Mouse (Mus musculus) bone marrow, adult 2 months (tissue): ENCODE results near the gene Foxn3. TPM values are rescaled to one million over a fixed set of nuclear protein-coding genes. Genes with fewer than 3 reads are reported as not detected.
A peak's percentile ranks its signal among the peaks of the same experiment; 100 is the strongest.

Experiments used
- H3K27ac ChIP-seq: fragments of 200-500 bp; 2 replicates; pipeline ENCODE4 v1.5.1; 2012; ENCODE audit warnings: low read depth, mild to moderate bottlenecking, control low read depth, inconsistent platforms, low read length; ENCODE audit not compliant: control insufficient read depth, poor library complexity, insufficient read depth
- H3K4me1 ChIP-seq: fragments of 200-500 bp; 2 replicates; pipeline ENCODE4 v1.6.1; 2011; ENCODE audit warnings: low read length; ENCODE audit not compliant: control insufficient read depth, insufficient read depth
- H3K4me3 ChIP-seq: fragments of 200-500 bp; replicated peaks from 2 replicates; pipeline ENCODE3; 2011; ENCODE audit warnings: mild to moderate bottlenecking, low read depth, low read length, control low read depth; ENCODE audit not compliant: control insufficient read depth
- CTCF ChIP-seq: fragments of 200-500 bp; IDR thresholded peaks from 2 replicates; pipeline ENCODE4 v1.5.1; 2011; ENCODE audit warnings: low read length, control low read depth; ENCODE audit not compliant: control insufficient read depth, insufficient read depth
- POLR2A ChIP-seq: fragments of 200-500 bp; IDR thresholded peaks from 2 replicates; pipeline ENCODE4 v1.6.1; 2011; ENCODE audit warnings: low read depth, mild to moderate bottlenecking, control low read depth, low read length, borderline replicate concordance; ENCODE audit not compliant: control insufficient read depth
- WGBS: fragments of 180-500 bp; shearing (Covaris S2); methylation state at CpG from one replicate; pipeline ENCODE4 v1.1.7; 2018; 5-methylcytosine and 5-hydroxymethylcytosine counted together
- polyA plus RNA-seq: library from polyadenylated mRNA; stranded (reverse); fragments of >200 nt; gene quantifications from 2 replicates; pipeline ENCODE4 v1.2.4, GENCODE M21; 2011; ENCODE audit warnings: low replicate concordance; ENCODE audit not compliant: missing spikeins, insufficient read depth, insufficient read length

Foxn3 gene
- polyA plus RNA-seq, 1 experiment: 23.7 TPM

DNA sequence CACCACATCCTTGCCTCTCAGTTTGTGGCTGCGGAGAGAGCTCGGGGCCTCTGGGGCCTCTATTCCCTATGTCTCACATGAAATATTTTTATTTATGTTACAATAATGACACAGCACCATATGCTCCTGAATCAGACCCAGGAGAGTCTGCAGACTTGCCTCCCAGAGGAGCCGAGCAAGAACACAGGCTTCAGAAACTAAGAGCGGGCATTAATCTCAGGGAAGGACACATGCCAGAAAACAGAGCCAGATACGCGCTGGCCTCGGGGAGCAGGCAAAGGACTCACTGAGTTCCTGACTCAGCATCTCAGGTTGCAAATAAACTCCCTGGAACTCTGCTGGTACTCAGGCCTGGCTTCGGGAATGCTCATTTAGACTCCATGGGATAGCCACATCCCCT, 403.3 kb downstream of the Foxn3 start:
- 88% methylated on average over 8 of the region's 8 CpGs for WGBS
- TF ChIP-seq CTCF (no peak), POLR2A (no peak)
- Histone ChIP-seq H3K27ac (no peak overlapping the region), H3K4me3 (no peak overlapping the region), H3K4me1 (no peaks in the 10 kb centered on the region; the same call in 1 of the 2 replicates)

DNA sequence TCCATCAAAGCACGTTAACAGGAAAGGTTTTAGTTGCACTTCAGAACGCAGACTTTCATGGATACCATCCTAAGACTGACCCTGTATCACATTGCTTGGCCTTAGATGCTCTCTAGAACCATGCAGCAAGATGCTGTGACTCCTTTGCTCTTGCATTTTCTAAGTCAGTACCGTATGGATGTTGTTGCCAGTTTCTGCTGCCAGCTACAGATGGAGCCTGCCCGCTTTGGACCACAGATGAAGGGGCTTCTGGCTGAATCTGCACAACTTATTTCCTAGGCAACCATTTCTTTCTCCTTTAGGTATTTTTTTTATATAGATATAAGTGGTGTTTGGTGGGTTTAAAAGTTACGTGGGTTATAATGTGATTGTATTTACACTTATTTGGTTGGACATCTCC, 407.5 kb downstream of the Foxn3 start:
- H3K27ac ChIP-seq: no peak overlapping the region
- no peak overlapping the region for H3K4me3 ChIP-seq
- TF ChIP-seq CTCF: no peak
- no peak for TF ChIP-seq POLR2A
- WGBS: 83% methylated on average over 5 of the region's 5 CpGs
- no peaks in the 10 kb centered on the region for H3K4me1 ChIP-seq

DNA sequence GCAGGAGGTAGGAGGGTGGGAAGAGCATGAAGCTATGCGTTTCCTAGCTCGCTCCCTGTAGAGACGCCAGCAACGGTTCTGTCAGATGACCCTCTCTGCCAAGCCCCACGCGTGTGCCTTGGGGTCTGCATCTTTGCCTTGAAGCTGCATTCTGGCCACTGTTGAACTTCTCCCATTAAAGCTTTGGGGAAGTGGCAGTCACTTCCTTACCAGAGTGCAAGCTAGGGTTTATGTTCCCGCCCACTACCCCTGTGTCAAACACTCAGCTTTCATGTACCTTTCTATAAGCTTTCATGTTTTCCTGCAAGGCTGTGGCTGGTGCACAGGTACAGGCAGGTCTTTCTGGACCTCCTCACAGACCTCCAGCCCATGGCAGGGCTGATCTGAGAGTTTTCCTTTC, 409.2 kb downstream of the Foxn3 start:
- H3K4me3 ChIP-seq: no peak overlapping the region
- TF ChIP-seq CTCF: no peak
- no peak for TF ChIP-seq POLR2A
- no peaks in the 10 kb centered on the region for H3K4me1 ChIP-seq
- no peak overlapping the region for H3K27ac ChIP-seq
- 32% methylated on average over 7 of the region's 7 CpGs for WGBS

DNA sequence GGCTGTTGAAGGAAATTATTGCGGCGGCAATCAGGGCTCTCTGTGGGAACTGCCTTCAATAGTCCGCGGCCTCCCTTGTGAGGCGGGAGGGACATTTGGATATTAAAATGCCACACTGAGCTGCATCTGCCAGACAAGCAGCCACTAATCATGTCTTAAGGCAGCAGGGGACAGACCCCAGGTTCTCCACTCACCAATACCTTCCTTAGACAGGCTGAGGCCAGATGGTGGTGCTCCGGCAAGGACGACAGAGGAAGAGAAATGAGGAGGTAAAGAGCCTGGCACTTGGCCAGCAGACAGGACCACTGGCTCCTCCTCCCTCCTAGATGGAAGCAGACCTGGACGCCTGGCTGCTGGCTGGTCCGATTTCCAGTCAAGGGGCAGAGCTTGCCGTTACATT, 409.7 kb downstream of the Foxn3 start:
- 56% methylated on average over 10 of the region's 10 CpGs for WGBS
- Histone ChIP-seq H3K27ac (no peak overlapping the region), H3K4me1 (no peaks in the 10 kb centered on the region), H3K4me3 (no peak overlapping the region)
- TF ChIP-seq CTCF (no peak), POLR2A (no peak)

DNA sequence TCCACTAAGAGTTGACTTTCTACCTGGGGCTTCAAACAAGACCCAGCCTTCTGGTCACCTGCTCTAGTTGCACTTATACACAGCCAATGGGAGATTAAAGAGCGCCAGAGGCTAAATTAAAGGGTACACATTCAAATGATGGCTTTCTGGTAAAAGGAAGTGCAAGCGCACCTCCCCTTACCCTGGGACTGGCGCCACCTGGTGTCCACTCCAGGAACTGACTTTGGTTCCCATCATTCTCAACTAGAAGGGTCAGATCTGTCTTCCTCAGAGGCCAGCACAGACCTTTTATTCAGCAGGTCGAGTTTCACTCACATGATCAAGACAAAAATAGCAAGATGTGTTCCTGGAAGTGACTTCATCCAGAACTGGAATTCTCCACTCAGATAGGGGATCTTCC, 413.3 kb downstream of the Foxn3 start:
- 53% methylated on average over 4 of the region's 4 CpGs for WGBS
- Histone ChIP-seq H3K4me1 (no peaks in the 10 kb centered on the region), H3K4me3 (no peak overlapping the region), H3K27ac (no peak overlapping the region)
- TF ChIP-seq POLR2A (no peak), CTCF (peak; percentile 88)

DNA sequence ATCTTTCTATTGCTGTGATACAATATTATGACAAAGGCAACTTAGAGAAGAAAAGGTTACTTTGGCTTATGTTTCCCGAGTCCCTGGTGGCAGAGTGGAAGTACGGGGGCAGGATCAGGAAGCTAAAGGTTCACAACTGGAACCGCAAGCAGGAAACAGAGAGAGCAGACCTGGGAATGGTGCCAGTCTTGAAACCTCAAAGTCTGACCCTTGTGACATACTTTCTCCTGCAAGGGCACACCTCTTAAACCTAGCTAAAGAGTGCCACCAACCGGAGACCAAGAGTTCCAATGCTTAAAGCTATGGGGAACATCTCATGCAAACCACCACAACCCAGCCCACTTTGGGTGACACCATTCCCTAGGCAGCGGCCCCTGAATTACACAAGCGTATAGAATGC, 414.2 kb downstream of the Foxn3 start:
- Histone ChIP-seq H3K4me3 (no peak overlapping the region), H3K4me1 (no peaks in the 10 kb centered on the region), H3K27ac (no peak overlapping the region)
- no peak for TF ChIP-seq POLR2A
- no peak for TF ChIP-seq CTCF
- WGBS: 63% methylated on average over 6 of the region's 6 CpGs
